Mouse (Mus musculus): ENCODE results near the gene Rint1.

GRCm38 (mm10) chr5:23743261-23743660 is 44.2 kb upstream of the Rint1 start:
- TF ChIP-seq CTCF (IDR thresholded peaks at IDR 0.05; ENCODE audit: borderline replicate concordance, insufficient read depth, low read depth, low read length) (no peak), POLR2A (IDR thresholded peaks at IDR 0.05; ENCODE audit: borderline replicate concordance, insufficient read depth, low read length) (no peak)

Data from cerebellum, adult 2 months (tissue).